Mouse (Mus musculus) olfactory bulb, adult 2 months (tissue): ENCODE measurements around the gene Camk1.

Experiments used
- CTCF ChIP-seq: fragments of 200-500 bp; IDR thresholded peaks from 2 replicates; pipeline ENCODE4 v1.5.1; 2012; ENCODE audit warnings: low read depth, mild to moderate bottlenecking, low read length, moderate library complexity; ENCODE audit not compliant: insufficient read depth
- POLR2A ChIP-seq: fragments of 200-500 bp; IDR thresholded peaks from 2 replicates; pipeline ENCODE4 v1.6.1; 2012; ENCODE audit warnings: mild to moderate bottlenecking, low read depth, low read length, moderate library complexity; ENCODE audit not compliant: insufficient read depth

DNA sequence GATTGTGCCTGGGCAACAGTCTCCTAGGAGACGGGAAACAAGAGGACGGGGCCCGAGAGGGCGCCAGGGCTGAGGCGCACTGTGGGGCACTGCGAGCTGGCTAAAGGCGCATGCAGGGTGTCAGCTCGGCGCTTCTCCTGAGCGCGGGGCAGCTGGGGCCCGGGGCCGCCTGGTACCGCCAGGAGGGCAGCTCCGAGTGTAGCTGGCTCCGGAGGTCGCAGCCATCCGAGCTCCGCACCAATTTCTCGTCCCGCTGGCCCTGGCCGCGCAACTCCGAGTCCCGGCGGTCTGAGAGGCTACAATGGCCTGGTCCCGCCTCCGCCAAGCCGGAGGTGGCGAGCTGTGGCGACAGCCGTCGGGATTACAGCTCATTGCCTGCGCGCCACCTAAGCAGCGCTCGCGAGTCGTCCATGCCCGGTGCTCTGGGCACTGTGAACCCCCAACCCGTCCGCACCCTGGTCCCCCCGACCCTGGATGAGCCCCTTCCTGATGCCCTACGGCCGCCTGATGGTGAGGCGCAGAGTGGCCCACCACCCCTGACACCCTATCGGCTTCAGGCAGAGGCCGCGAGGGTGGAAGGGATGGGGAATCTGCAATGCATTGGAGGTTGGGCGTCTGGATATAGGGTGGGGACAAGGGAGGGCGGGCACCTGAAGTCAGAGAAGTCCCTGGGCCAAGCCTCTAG, 48.7 kb upstream of the Camk1 start:
- TF ChIP-seq CTCF, result no peak
- no peak for TF ChIP-seq POLR2A
